Mouse (Mus musculus): ENCODE data around the gene Ubtd1. TPM values are rescaled to one million over a fixed set of nuclear protein-coding genes. Genes with fewer than 3 reads are reported as not detected.
A peak's percentile ranks its signal among the peaks of the same experiment; 100 is the strongest.

Gene Ubtd1
- polyA plus RNA-seq, 1 experiment from 2014 or later = 16.6 TPM

DNA sequence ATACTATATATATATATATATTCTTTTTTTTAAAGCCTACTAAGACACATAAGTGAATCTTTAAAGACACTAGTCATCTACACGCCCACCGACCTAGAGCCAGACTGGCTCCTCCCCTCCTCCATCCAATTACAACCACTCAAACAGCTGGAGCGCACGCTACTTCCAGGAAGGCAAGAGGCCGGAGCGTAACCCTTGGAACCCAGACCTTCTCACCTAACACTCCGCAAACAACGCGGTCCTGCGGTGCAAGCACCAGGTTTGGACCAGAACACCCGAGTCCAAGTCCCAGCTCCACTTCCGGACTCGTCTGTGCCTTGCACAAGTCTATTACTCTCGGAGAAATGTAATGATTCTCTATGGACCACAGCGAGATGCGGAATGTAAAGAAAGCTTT, 1.1 kb upstream of the Ubtd1 start:
- Histone ChIP-seq H3K4me3 (replicated peaks) (peak overlapping the region; percentile 65), H3K4me1 (0 out of 2 replicates have a peak, but pooled peaks cover 6% of the 10 kb centered on the region), H3K36me3 (no peaks in the 10 kb centered on the region), H3K27ac (peak overlapping the region; percentile 89), H3K9ac (peak overlapping the region; percentile 76), H3K27me3 (replicated peaks) (no peaks in the 10 kb centered on the region), H3K4me2 (peak overlapping the region; percentile 82), H3K9me3 (no peaks in the 10 kb centered on the region)
- whole genome bisulfite sequencing = under 1% methylated on average over 16 of the region's 16 CpGs
- ATAC-seq (ENCODE audit: insufficient read depth, low FRiP score, low read depth) = no peak

- Histone ChIP-seq H3K4me1 (0 out of 2 replicates have a peak, but pooled peaks cover 6% of the 10 kb centered on the region), H3K27ac (peak within 1 kb of the TSS; percentile 91), H3K4me3 (replicated peaks) (peak within 1 kb of the TSS; percentile 65), H3K27me3 (replicated peaks) (no peaks in the 10 kb centered on the region), H3K9ac (peak within 1 kb of the TSS; percentile 82), H3K9me3 (no peaks in the 10 kb centered on the region), H3K4me2 (peak within 1 kb of the TSS; percentile 91), H3K36me3 (no peaks in the 10 kb centered on the region)
- peak; percentile 95 for ATAC-seq (ENCODE audit: insufficient read depth, low FRiP score, low read depth)
- WGBS = under 1% methylated on average over 64 of the region's 68 CpGs
Measured at GRCm38 (mm10) chr19:41980819-41981594, 556 bp upstream of the Ubtd1 start, which contains the start of gene Mms19. TSS of gene Mms19 (minus strand) at chr19:41981157.

- Histone ChIP-seq H3K4me2 (peak overlapping the region; percentile 91), H3K27ac (peak overlapping the region; percentile 91), H3K36me3 (no peaks in the 10 kb centered on the region), H3K4me3 (replicated peaks) (peak overlapping the region; percentile 65), H3K9me3 (no peaks in the 10 kb centered on the region), H3K9ac (peak overlapping the region; percentile 82), H3K27me3 (replicated peaks) (no peaks in the 10 kb centered on the region), H3K4me1 (0 out of 2 replicates have a peak, but pooled peaks cover 6% of the 10 kb centered on the region)
- under 1% methylated on average over 74 of the region's 74 CpGs for WGBS
- ATAC-seq (ENCODE audit: insufficient read depth, low FRiP score, low read depth) = no peak
Measured at GRCm38 (mm10) chr19:41981931-41982790, 598 bp downstream of the Ubtd1 start.

GRCm38 (mm10) chr19:41982791-41983150, 1.2 kb downstream of the Ubtd1 start:
- Histone ChIP-seq H3K36me3 (no peaks in the 10 kb centered on the region), H3K27ac (no peak overlapping the region; the same call in 1 of the 2 replicates), H3K4me2 (peak overlapping the region; percentile 91), H3K9me3 (no peaks in the 10 kb centered on the region), H3K27me3 (replicated peaks) (no peaks in the 10 kb centered on the region), H3K9ac (no peak overlapping the region), H3K4me1 (0 out of 2 replicates have a peak, but pooled peaks cover 6% of the 10 kb centered on the region), H3K4me3 (replicated peaks) (peak overlapping the region; percentile 65)
- ATAC-seq (ENCODE audit: insufficient read depth, low FRiP score, low read depth) = no peak
- WGBS = 9% methylated on average over 4 of the region's 4 CpGs

DNA sequence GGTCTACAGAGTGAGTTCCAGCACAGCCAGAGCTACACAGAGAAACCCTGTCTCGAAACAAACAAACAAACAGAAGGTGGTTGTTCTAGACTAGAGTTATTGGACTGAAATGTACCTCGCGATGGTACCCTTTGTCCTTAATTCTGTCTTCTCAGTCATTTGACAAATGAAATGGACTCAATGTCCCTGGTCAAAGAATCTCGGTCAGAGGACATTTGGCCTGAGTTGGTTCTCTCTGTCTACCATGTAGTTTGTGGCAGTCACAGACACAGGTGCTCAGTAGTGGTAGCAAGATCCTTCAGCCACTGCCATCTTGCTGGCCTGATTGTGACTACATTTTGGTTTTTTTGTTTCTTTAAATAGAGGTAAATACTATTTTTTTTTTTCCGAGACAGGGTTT, 4.4 kb downstream of the Ubtd1 start:
- 95% methylated on average over 5 of the region's 5 CpGs for WGBS
- Histone ChIP-seq H3K27ac (no peak overlapping the region), H3K4me3 (replicated peaks) (no peak overlapping the region), H3K4me1 (0 out of 2 replicates have a peak, but pooled peaks cover 6% of the 10 kb centered on the region), H3K9me3 (no peaks in the 10 kb centered on the region), H3K9ac (no peak overlapping the region), H3K36me3 (no peaks in the 10 kb centered on the region), H3K4me2 (no peak overlapping the region), H3K27me3 (replicated peaks) (no peaks in the 10 kb centered on the region)
- no peak for ATAC-seq (ENCODE audit: insufficient read depth, low FRiP score, low read depth)

DNA sequence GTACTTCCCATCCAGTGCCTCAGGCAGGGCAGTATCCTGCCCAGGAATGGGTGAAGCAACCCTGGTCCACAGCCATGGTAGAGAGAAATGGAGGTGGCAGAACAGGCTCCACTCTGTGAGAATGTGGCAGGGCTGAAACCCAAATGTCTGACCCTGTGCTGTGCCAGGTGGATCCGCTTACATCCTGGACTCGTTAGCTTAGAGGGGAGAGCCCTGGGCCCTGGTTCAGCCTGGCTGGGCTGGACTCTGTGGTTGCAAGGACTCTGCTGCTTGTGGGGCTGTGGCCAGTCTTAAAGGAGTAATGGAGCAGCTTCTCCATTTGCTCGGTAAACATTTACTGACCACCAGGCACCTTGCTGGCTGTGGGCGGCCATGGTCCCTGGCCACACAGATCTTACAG, 5.6 kb downstream of the Ubtd1 start:
- no peaks in the 10 kb centered on the region for H3K27me3 ChIP-seq (replicated peaks)

DNA sequence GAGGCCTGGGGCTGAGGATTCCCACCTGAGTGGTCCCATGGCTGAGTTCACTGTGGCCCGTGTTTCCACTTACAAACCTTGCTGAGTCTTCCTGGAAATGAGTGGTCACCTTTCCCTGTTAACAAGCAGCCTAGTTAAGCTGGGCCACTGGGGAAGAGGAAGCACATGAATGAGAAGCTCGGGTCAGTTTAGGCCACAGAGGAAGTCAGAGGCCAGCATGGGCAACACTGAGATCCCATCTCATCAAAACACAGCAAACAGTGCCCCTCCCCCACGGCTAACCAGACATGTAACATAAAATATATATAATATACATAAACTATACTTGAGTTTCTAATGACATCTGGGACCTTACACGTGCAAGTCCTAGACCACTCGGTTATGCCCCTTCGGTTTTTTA, 8.2 kb downstream of the Ubtd1 start:
- no peaks in the 10 kb centered on the region for H3K27me3 ChIP-seq (replicated peaks)
- H3K27ac ChIP-seq = no peak overlapping the region
- H3K36me3 ChIP-seq = no peaks in the 10 kb centered on the region
- WGBS = 71% methylated on average over 6 of the region's 6 CpGs
- H3K4me1 ChIP-seq = peaks cover 15% of the 10 kb centered on the region
- ATAC-seq (ENCODE audit: insufficient read depth, low FRiP score, low read depth) = no peak
- no peak overlapping the region for H3K9ac ChIP-seq
- H3K4me3 ChIP-seq (replicated peaks) = no peak overlapping the region
- H3K4me2 ChIP-seq = no peak overlapping the region
- no peaks in the 10 kb centered on the region for H3K9me3 ChIP-seq

More for the DNA sequence above, 5.6 kb downstream of the Ubtd1 start:
- Histone ChIP-seq H3K27ac (no peak overlapping the region), H3K36me3 (no peaks in the 10 kb centered on the region), H3K4me2 (no peak overlapping the region), H3K4me3 (replicated peaks) (no peak overlapping the region), H3K9ac (no peak overlapping the region), H3K9me3 (no peaks in the 10 kb centered on the region), H3K4me1 (0 out of 2 replicates have a peak, but pooled peaks cover 6% of the 10 kb centered on the region)
- 73% methylated on average over 4 of the region's 4 CpGs for WGBS
- ATAC-seq (ENCODE audit: insufficient read depth, low FRiP score, low read depth) = no peak

- Histone ChIP-seq H3K36me3 (no peaks in the 10 kb centered on the region), H3K27me3 (replicated peaks) (no peaks in the 10 kb centered on the region), H3K9me3 (no peaks in the 10 kb centered on the region), H3K4me3 (replicated peaks) (no peak overlapping the region), H3K4me1 (peaks cover 15% of the 10 kb centered on the region), H3K9ac (no peak overlapping the region), H3K4me2 (no peak overlapping the region), H3K27ac (no peak overlapping the region)
- ATAC-seq (ENCODE audit: insufficient read depth, low FRiP score, low read depth) = no peak
- WGBS = 44% methylated on average over 6 of the region's 6 CpGs
Measured at GRCm38 (mm10) chr19:41991926-41992477, 10.4 kb downstream of the Ubtd1 start.

DNA sequence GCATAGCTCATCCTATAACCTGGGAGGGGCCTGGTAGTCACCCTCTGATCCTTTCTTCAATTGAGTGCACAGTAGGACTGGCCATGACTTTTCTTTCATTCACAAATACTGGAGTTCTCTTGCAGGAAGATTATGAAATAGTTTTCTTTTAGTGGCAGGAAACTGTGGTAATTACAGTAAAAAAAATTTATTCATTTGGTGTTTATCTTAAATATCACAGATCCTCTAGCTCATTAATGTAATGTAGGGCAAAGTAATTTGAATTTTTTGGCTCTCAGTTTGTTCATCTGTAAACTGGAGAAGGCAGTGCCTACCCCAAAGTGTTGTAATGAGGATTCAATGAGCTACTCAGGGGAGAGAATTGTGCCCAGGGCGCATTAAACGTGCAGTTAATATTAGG, 11.4 kb downstream of the Ubtd1 start:
- Histone ChIP-seq H3K9ac (no peak overlapping the region), H3K36me3 (no peaks in the 10 kb centered on the region), H3K4me3 (replicated peaks) (no peak overlapping the region), H3K4me2 (no peak overlapping the region), H3K27ac (peak overlapping the region; percentile 18; the same call in 1 of the 2 replicates), H3K4me1 (peaks cover 15% of the 10 kb centered on the region), H3K9me3 (no peaks in the 10 kb centered on the region), H3K27me3 (replicated peaks) (no peaks in the 10 kb centered on the region)
- no peak for ATAC-seq (ENCODE audit: insufficient read depth, low FRiP score, low read depth)
- WGBS = 63% methylated on average over 2 of the region's 2 CpGs

GRCm38 (mm10) chr19:41993484-41993883, 11.9 kb downstream of the Ubtd1 start:
- no peaks in the 10 kb centered on the region for H3K9me3 ChIP-seq
- H3K36me3 ChIP-seq = no peaks in the 10 kb centered on the region
- no peak overlapping the region for H3K4me3 ChIP-seq (replicated peaks)
- H3K27ac ChIP-seq = peak overlapping the region; percentile 18; the same call in 1 of the 2 replicates
- no peak overlapping the region for H3K9ac ChIP-seq
- H3K27me3 ChIP-seq (replicated peaks) = no peaks in the 10 kb centered on the region
- H3K4me1 ChIP-seq = peaks cover 15% of the 10 kb centered on the region
- ATAC-seq (ENCODE audit: insufficient read depth, low FRiP score, low read depth) = no peak
- WGBS = 40% methylated on average over 6 of the region's 6 CpGs
- H3K4me2 ChIP-seq = no peak overlapping the region

- H3K27ac ChIP-seq = 0 out of 2 replicates have a peak overlapping the region, but pooled peaks have one; percentile 18
Measured at GRCm38 (mm10) chr19:41994023-41994422, 12.5 kb downstream of the Ubtd1 start.

More at GRCm38 (mm10) chr19:41994023-41994422, 12.5 kb downstream of the Ubtd1 start:
- ATAC-seq (ENCODE audit: insufficient read depth, low FRiP score, low read depth) = no peak
- no peaks in the 10 kb centered on the region for H3K9me3 ChIP-seq
- no peaks in the 10 kb centered on the region for H3K27me3 ChIP-seq (replicated peaks)
- H3K4me2 ChIP-seq = no peak overlapping the region
- no peak overlapping the region for H3K4me3 ChIP-seq (replicated peaks)
- H3K9ac ChIP-seq = no peak overlapping the region
- H3K4me1 ChIP-seq = peaks cover 19% of the 10 kb centered on the region
- WGBS = 84% methylated on average over 7 of the region's 7 CpGs
- H3K36me3 ChIP-seq = no peaks in the 10 kb centered on the region

Data from stomach, embryonic 15.5 days (tissue).